Mouse (Mus musculus) embryonic fibroblast, embryonic 13.5 days (primary cell): ENCODE measurements around the gene Rfc1.

ENCODE experiments used
- CTCF ChIP-seq: IDR thresholded peaks from 2 replicates; pipeline ENCODE4 v1.5.1; 2011; ENCODE audit warnings: mild to moderate bottlenecking, control low read depth, low read length, moderate library complexity, borderline replicate concordance; ENCODE audit not compliant: insufficient read depth
- POLR2A ChIP-seq: IDR thresholded peaks from 2 replicates; pipeline ENCODE4 v1.6.1; 2011; ENCODE audit warnings: low read depth, mild to moderate bottlenecking, control low read depth, low read length, moderate library complexity

DNA sequence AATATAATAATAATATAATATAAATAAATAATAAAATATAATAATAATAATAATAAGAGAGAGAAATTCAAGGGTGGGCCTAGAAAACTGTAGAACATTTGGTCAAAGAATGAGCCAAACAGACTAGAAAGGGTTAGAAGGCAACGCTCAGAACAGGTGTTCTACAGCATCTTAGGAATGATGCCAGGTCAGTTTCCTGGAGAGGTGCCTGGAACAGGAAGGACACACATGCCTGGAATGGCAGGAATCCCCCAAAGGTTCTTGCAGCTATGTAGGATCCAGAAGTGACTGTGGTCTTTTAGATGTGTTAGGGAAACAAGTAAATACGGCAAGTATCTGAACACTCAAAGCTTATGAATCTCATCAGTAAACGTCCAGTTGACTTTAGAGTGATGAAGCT is 11.2 kb downstream of the Rfc1 start:
- TF ChIP-seq CTCF (no peak), POLR2A (no peak)
